Mouse (Mus musculus) Muller cell, postnatal 12 days (primary cell): ENCODE measurements at regions not wholly inside any gene's neighbourhood (a gene's known extent, or its start where the extent isn't known, plus 50 kb on each side); places are given as distances from the start of the nearest gene placed in this dataset.
A peak's percentile ranks its signal among the peaks of the same experiment; 100 is the strongest.

ENCODE experiments used
- DNase-seq: peaks from one replicate; pipeline ENCODE4 v3.0.0-alpha.2; 2015; ENCODE audit errors: inconsistent ontology term

DNA sequence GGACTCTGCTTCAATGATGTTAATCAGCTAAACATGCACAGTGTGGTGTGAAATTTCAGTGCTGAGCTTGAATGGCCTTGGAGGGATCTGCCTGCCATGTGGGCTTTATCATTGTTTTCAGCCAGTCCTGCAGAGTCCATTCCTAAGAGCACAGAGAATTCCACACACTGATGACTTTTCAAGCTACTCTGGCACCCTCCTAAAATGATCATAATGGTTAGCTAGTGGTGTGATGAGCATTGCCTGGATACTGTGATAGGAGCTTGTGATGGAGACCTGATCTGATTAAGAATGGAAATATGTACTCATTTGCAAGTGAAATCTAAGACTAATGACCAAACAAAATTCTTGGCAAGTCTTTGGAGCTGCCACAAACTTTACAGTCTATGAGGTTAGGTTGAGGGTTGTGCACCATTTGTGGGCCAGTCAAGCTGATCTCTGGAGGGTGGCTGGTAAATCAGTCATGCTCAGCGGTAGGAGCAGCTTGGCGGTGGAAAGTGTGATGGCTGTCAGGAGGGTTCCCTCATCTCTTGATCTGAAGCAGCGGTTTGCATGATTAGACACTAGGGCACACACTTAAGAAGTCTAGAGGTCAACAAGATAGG lies 91.0 kb upstream of the Cep162 start:
- DNase-seq = peak; percentile 75

DNA sequence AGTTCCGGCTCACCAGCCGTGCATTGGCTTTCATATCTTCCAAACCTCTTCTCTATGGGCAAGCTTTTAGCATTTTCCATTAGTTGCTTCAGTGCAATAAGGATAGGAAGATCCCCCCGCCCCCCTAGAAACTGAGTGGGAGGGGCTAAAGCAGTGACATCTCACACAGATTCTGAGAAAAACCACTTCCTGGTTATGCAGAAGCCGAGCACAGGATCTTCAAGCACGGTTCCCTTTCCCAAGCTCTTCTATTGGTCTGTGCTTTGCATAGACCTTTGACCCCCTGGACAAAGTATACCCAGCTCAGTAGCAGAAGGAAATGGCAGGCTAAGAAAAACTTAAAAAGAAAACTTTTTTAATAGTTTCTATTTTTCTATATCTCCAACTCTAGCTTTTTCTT lies 86.1 kb upstream of the Cep162 start:
- no peak for DNase-seq

DNA sequence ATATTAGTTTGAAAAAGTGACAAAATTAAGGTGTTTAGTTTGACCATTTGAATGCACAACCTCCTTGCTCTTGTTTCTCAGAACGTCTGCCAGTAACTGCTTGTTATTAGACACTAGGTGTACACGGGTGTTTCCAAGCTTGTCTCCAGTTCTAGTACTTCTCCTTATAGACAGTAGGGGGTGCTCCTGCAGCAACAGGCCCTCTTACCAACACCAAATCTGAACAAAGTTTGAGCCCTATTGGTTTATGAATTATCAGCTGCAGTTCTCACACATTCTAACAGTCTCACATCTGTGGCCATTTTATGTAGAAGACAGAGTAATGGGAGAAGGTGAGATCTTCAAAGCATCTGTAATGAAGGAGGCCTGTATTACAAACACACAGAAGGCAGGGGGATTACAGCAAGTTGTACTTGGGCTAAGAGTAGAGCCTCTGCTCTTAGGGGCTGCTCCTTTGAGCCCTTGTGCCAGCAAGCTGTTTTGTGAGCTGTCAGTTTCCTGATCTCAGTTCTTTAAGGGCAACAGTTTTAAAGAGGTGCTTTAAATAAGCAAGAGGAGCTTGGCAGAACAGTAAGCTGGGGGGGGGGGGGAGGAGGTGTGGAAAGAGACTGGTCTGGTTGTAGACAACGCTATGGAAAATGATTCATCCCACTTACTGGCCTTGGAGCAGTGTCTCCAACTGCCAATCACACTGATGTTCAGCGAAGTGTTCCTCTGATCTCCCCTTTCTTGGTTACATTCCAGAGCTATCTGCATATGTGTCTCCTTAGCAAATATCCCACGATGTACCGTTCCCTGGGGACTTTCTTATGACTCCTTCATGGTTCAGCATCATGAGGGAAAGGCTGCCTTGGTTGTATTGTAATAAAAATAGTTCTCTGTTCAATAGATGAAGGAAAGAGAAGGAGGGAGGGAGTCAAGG lies 71.3 kb upstream of the Cep162 start:
- DNase-seq = peak; percentile 52

DNA sequence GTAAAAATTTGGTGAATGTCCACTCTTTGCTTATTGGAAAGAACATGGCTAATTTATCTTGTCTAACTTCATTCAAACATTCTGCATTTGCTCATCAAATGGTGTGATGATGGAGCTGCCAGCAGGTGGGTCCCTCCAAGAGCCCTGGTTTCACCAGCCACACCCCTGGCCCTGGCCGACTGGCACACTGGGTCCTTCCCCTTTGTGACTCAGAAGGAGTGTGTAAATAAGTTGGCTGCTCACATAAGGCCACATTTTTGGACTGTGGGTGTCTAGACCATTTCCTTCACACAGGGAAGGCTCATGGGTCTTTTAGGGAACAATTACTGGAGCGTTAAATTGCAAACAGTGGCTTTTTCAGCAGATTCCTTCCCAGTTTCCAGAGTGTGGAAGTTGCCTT lies 68.4 kb upstream of the Cep162 start:
- peak; percentile 97 for DNase-seq

DNA sequence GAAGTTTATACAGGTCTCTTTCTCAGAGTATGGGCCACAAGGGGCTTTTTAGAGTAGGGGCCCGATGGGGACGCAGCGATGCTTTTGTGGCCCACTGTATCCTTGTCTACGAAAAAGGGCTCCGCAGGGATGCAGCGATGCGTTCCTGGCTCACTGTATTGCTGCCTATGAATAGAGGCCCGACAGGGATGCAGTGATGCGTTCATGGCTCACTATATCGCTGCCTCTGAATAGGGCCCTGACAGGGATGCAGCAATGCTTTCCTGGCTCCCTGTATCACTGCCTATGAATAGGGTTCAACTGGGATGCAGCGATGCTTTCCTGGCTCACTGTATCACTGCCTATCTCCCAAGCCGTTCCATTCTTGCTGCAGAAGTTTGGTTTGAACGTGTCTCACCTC lies 65.4 kb upstream of the Cep162 start:
- peak; percentile 16 for DNase-seq

DNA sequence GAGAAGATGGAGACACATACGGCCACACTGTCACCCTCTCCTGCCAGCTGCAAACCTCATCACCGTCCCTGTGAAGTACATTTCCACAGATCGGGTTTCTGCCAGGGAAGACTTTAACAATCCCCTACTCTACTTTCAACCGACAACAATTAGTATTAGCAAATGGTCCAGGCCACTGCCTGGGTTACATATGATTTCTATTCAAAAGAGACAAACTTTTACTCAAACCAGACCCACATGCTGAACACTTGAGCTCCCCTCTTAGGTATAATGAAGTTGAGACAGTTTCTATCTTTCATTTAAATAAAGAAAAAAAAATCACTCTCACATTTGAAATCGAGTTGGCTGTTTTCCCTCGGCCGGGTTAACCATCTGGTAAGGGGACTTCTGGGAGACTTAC lies 63.4 kb upstream of the Cep162 start:
- DNase-seq = no peak

DNA sequence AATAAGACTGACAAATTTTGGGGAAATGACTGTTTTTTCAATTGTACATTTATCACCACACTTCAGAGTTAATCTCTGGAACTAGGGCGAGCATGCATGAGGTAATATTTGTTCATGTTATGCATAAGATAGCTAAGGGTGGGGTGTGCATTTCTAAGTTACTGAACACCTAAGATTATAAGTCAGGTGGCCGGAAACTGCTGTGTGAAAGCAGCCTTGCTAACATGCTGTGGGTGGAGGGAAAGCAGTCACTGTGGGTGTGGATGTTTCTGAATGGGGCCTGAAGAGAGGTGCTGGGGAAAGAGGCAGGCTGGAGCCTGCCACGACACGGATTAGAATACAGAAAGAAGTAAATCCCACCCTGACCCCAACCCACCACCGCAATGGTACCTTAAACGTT lies 54.8 kb upstream of the Cep162 start:
- DNase-seq = no peak
